Mouse (Mus musculus) midbrain, embryonic 10.5 days (tissue): ENCODE data around the gene Pitpna. TPM values are rescaled to one million over a fixed set of nuclear protein-coding genes. Genes with fewer than 3 reads are reported as not detected.
A peak's percentile ranks its signal among the peaks of the same experiment; 100 is the strongest.

ENCODE experiments used
- DNase-seq: peaks from one replicate; pipeline ENCODE4 v3.0.0-alpha.2; 2017; ENCODE audit warnings: low spot score
- H3K27ac ChIP-seq: fragments of 300-500 bp; sonication (generic); replicated peaks from 2 replicates; pipeline ENCODE4 v1.5.1; 2016; ENCODE audit warnings: mild to moderate bottlenecking
- H3K27me3 ChIP-seq: fragments of 300-500 bp; sonication (generic); 2 replicates; pipeline ENCODE4 v1.6.1; 2016; ENCODE audit warnings: low read depth, mild to moderate bottlenecking; ENCODE audit not compliant: poor library complexity, severe bottlenecking
- H3K36me3 ChIP-seq: fragments of 300-500 bp; sonication (generic); 2 replicates; pipeline ENCODE4 v1.6.1; 2016; ENCODE audit warnings: mild to moderate bottlenecking, moderate library complexity
- H3K4me1 ChIP-seq: fragments of 300-500 bp; sonication (generic); 2 replicates; pipeline ENCODE4 v1.6.1; 2016
- H3K4me3 ChIP-seq: fragments of 300-500 bp; sonication (generic); 2 replicates; pipeline ENCODE4 v1.5.1; 2016; ENCODE audit warnings: mild to moderate bottlenecking, moderate library complexity
- H3K9me3 ChIP-seq: fragments of 300-500 bp; sonication (generic); replicated peaks from 2 replicates; pipeline ENCODE4 v1.6.1; 2016; ENCODE audit warnings: mild to moderate bottlenecking
- WGBS: fragments of 180-500 bp; shearing (Covaris S2); methylation state at CpG from one replicate; pipeline ENCODE4 v1.1.7; 2016; 5-methylcytosine and 5-hydroxymethylcytosine counted together
- polyA plus RNA-seq: library from polyadenylated mRNA; unstranded; fragments of >200 nt; fragmentation: Nextera tagmentation; extraction: Ambion mirVana; gene quantifications from 2 replicates; pipeline ENCODE4 v1.2.1, GENCODE M21; 2016

Pitpna gene
- polyA plus RNA-seq, 1 experiment from 2014 or later = 65.5 TPM

DNA sequence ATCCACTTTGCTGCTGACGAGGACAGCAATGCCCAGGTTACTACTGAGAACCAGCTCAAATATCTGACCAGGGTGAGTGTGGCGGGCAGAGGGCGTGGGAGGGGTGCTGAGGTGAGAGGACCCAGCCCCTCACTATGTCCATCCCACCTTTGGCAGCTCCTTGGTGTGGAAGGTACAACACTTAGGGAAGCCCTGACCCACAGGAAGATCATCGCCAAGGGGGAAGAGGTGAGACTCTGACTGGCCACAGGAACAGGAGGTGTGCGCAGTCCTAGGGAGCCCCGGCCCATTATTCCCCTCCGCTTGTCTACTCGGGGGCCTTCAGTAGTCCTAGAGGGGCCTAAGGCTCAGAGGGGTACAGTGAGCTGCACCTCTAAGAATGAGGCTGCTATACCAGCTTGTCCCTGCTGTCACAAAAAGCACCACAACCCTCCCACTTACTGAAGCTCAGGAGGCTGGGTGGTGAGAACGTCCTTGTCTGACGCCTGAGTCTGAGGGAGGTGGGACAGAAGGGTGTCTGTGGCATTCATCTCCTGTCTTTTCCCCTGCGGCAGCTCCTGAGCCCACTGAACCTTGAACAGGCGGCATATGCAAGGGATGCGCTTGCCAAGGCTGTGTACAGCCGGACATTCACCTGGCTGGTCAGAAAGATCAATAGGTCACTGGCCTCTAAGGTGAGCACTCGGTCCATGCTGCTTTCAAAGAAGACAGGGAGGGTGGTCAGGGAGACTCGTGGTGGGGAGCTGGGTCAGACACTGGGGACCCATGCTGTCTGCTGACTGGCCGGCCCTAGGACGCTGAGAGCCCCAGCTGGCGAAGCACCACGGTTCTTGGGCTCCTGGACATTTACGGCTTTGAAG lies 73.3 kb downstream of the Pitpna start:
- Histone ChIP-seq H3K4me1 (peaks cover 10% of the 10 kb centered on the region), H3K27me3 (peaks cover 24% of the 10 kb centered on the region), H3K27ac (no peak overlapping the region), H3K36me3 (peaks cover 42% of the 10 kb centered on the region), H3K4me3 (no peak overlapping the region), H3K9me3 (no peaks in the 10 kb centered on the region)
- DNase-seq = no peak
- 92% methylated on average over 21 of the region's 21 CpGs for WGBS

DNA sequence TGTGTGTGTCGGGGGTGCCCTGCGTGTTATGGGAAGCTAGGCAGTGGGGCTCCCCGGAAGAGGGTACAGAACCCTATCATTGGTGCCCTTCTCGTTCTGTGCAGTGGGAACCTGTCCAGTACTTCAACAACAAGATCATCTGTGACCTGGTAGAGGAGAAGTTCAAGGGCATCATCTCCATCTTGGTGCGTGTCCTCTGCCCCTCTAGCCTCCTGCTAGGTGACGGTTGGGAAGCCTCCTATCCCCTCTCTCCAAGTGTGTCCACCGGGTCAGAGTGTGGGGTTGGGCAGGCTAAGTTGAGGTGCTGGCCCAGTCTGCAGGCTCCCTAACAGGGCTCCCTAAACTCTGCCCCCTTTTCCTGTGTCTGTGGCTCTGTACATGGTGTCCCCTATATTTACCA lies 74.2 kb downstream of the Pitpna start:
- WGBS = 91% methylated on average over 7 of the region's 7 CpGs
- Histone ChIP-seq H3K4me3 (no peak overlapping the region), H3K4me1 (peaks cover under 1% of the 10 kb centered on the region; the same call in 1 of the 2 replicates), H3K36me3 (peaks cover 47% of the 10 kb centered on the region), H3K27me3 (peaks cover 14% of the 10 kb centered on the region), H3K9me3 (no peaks in the 10 kb centered on the region), H3K27ac (no peak overlapping the region)
- no peak for DNase-seq

DNA sequence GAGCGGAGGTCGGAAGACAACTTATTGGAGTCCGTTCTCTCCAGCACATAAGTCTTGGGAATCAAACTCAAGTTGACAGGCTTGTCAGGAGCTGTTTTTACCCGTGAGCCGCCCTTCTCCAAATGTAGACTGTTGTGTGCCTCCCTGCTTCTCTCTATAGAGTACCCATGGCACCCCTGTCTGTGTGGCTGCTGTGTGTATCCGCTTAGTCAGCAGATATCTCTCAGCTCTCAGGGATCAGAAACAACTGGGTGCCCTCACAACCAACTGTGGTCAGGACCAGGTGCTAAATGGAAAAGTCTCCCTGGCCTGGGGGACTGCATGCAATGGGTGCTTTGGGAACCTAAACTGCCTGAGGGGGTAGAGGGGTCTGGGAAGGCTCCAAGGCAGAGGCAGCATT lies 78.4 kb downstream of the Pitpna start:
- no peak overlapping the region; the same call in 1 of the 2 replicates for H3K27ac ChIP-seq
- H3K9me3 ChIP-seq = no peaks in the 10 kb centered on the region
- H3K4me1 ChIP-seq = no peaks in the 10 kb centered on the region
- H3K36me3 ChIP-seq = peaks cover 57% of the 10 kb centered on the region
- H3K4me3 ChIP-seq = no peak overlapping the region
- WGBS = 95% methylated on average over 6 of the region's 6 CpGs
- DNase-seq = no peak
- no peaks in the 10 kb centered on the region for H3K27me3 ChIP-seq

DNA sequence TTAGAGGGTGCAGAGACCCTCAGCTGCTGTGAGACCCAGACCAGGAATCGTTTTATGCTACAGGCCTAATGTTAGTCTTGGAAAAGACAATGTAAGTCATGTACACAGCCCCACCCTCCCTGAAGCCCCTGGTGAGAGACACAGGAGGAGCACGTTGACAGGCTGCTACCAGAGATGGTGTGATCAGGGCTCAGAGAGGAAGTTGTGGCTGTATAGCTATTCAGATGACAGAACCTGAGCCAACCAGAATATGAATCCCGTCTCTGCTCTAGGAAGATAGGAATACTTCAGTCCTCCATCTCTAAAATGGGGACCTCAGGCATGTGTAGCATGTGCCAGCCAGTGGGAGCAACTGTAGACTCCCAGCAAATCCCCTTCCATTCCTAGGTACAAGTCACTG lies 80.7 kb downstream of the Pitpna start:
- DNase-seq = no peak
- H3K27me3 ChIP-seq = no peaks in the 10 kb centered on the region
- 95% methylated on average over 3 of the region's 3 CpGs for WGBS
- H3K4me3 ChIP-seq = no peak overlapping the region
- H3K4me1 ChIP-seq = no peaks in the 10 kb centered on the region
- H3K36me3 ChIP-seq = peaks cover 62% of the 10 kb centered on the region
- H3K9me3 ChIP-seq = no peaks in the 10 kb centered on the region
- no peak overlapping the region for H3K27ac ChIP-seq

DNA sequence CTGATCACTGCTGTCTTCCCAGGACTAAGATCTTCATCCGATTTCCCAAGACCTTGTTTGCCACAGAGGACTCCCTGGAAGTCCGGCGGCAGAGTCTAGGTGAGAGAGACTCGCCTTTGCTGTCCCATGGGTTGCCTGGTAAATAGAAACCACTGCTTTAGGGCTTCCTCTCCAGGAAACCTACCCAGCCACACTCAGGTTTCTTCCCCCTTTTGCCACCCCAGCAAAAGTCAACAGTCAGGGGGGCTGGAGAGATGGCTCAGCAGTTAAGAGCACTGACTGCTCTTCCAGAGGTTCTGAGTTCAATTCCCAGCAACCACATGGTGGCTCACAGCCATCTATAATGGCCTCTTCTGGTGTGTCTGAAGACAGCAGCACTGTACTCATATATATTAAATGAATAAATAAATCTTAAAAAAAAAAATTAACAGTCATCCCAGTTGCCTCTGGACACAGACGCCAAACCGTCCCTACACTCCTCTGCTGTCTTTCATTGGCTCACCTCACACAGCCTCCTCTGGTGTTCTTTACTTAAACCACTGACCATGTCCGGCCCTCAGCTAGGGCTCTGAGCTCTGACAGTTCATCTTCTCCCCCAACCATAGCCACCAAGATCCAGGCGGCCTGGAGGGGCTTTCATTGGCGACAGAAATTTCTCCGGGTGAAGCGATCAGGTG lies 81.4 kb downstream of the Pitpna start:
- peaks cover 63% of the 10 kb centered on the region for H3K36me3 ChIP-seq
- 92% methylated on average over 11 of the region's 11 CpGs for WGBS

DNA sequence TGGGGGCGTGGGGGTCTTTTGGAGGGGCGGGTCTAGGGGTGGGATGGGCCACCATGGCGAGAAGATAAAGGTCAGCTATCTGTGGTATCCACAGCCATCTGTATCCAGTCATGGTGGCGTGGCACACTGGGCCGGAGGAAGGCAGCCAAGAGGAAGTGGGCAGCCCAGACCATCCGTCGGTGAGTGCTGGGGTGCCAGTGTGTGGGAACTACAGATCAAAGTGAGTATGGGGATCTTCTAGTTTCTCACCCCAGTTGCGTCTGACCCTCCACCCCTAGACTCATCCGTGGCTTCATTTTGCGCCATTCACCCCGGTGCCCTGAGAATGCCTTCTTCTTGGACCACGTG lies 81.9 kb downstream of the Pitpna start:
- Histone ChIP-seq H3K27me3 (no peaks in the 10 kb centered on the region), H3K27ac (no peak overlapping the region), H3K9me3 (no peaks in the 10 kb centered on the region), H3K4me1 (no peaks in the 10 kb centered on the region), H3K4me3 (no peak overlapping the region), H3K36me3 (peaks cover 63% of the 10 kb centered on the region)
- DNase-seq = no peak
- 93% methylated on average over 12 of the region's 12 CpGs for WGBS

More for the DNA sequence above, 81.4 kb downstream of the Pitpna start:
- no peaks in the 10 kb centered on the region for H3K4me1 ChIP-seq
- H3K27ac ChIP-seq = no peak overlapping the region
- H3K9me3 ChIP-seq = no peaks in the 10 kb centered on the region
- no peak for DNase-seq
- no peaks in the 10 kb centered on the region for H3K27me3 ChIP-seq
- no peak overlapping the region for H3K4me3 ChIP-seq

DNA sequence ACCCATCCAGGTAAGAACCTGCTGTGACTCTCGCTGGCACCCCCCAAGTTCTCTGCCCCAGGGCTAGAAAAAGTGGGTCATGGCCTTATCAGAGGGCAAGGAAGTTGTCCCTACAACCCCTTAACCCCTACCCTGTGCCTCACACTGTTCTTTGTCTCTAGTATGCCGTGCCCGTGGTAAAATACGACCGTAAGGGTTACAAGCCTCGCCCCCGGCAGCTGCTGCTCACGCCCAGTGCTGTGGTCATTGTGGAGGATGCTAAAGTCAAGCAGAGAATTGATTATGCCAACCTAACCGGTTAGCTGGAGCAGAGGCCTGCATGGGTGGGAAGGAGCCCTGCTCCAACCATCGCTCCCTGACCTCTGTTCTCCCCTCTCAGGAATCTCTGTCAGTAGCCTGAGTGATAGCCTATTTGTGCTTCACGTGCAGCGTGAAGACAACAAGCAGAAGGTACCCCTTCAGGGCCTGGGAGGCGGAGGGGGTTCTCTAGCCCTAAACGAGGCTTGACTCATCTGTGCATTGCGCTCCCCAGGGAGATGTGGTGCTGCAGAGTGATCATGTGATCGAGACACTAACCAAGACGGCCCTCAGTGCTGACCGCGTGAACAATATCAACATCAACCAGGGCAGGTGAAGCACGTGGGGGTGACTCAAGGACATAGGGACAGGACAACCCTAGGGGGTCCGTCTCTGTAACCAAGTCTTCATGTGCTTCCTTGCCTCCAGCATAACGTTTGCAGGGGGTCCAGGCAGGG lies 83.7 kb downstream of the Pitpna start:
- H3K36me3 ChIP-seq = peaks cover 47% of the 10 kb centered on the region
- H3K27ac ChIP-seq = no peak overlapping the region
- no peak for DNase-seq
- no peak overlapping the region for H3K4me3 ChIP-seq
- H3K4me1 ChIP-seq = no peaks in the 10 kb centered on the region
- H3K27me3 ChIP-seq = no peaks in the 10 kb centered on the region
- H3K9me3 ChIP-seq = no peaks in the 10 kb centered on the region
- WGBS = 92% methylated on average over 22 of the region's 22 CpGs

DNA sequence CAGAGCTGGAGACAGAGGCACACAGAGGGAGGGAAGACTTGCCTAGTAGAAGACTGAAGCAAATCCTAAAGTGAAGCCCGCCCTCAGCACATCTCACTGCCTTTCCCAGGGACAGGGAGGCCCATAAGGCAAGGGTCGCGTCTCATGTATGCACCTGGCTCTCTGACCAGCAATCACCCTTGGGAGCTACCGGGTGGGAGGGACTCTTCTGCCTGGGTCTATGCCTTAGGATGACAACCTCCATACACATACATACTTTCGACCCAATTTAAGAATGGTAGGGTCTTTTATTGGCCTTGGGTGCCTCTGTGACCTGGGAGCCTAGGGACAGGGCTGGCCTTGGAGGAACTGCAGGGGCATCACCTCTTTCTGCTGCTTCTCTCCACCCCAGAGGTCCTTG lies 85.5 kb downstream of the Pitpna start:
- Histone ChIP-seq H3K4me3 (no peak overlapping the region), H3K27ac (no peak overlapping the region), H3K27me3 (no peaks in the 10 kb centered on the region), H3K36me3 (peaks cover 44% of the 10 kb centered on the region), H3K4me1 (peaks cover under 1% of the 10 kb centered on the region), H3K9me3 (no peaks in the 10 kb centered on the region)
- DNase-seq = no peak
- WGBS = 91% methylated on average over 5 of the region's 5 CpGs

DNA sequence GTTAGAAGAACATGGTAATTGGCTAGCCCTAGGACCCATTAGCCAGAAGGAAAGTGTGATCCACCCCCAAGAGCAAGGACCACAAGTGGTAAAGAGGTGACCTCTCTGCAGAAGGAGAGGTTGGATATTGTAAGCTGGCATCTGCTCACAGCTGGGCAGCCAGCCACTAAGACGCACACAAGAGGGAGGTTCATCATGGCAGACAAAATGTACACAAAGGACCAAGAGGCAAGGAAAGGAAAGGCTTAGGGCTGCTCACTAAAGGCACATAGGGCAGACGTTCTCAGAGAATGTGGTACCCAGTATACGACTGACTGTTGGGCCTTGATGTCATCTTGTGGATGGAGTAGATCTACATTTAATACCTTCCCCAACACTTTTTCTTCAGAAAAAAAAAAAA lies 87.0 kb downstream of the Pitpna start:
- H3K4me3 ChIP-seq = no peak overlapping the region
- peaks cover 31% of the 10 kb centered on the region for H3K36me3 ChIP-seq
- H3K27ac ChIP-seq = no peak overlapping the region
- H3K27me3 ChIP-seq = no peaks in the 10 kb centered on the region
- peaks cover 5% of the 10 kb centered on the region for H3K4me1 ChIP-seq
- WGBS = 82% methylated on average over 3 of the region's 3 CpGs
- H3K9me3 ChIP-seq = no peaks in the 10 kb centered on the region
- DNase-seq = no peak

DNA sequence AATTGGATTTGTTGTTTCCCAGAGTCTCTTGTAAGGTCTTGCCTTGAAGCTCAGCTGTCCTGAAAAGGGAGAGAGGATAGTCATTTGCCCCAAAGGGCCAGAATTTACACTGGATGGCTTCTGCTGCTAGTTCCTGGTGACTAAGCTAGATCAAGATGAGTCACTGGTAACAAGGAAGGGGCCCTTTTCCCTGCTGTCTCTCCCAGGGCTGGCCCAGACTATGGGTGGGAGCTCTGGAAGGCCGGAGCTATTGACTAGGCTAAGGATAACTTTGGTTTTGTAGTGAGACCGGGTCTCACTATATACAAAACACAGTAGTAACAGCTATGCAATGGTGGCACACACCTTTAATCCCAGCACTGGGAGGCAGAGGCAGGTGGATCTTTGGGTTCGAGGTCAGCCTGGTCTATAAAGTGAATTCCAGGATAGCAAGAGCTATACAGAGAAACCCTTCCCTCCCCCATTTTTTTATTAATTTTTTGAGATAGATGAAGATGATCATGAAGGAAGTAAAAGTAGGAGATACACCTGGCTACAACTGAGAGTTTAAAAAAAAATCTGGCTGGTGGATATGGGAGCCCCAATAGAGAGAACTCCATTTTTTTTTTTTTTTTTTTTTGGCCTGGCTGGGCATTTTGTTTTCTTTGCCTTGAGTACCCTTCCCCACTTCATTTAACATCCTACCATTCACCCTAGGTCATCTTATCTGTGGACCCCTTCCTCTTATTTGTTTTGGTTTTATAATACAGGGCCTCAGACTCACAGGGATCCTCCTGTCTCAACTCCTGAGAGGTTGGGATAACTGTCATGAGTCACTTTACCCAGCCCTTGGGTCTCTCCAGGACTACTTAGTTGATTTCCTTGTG lies 90.2 kb downstream of the Pitpna start:
- Histone ChIP-seq H3K27me3 (no peaks in the 10 kb centered on the region), H3K4me1 (peaks cover 22% of the 10 kb centered on the region), H3K4me3 (peak overlapping the region; percentile 96), H3K36me3 (peaks cover 20% of the 10 kb centered on the region), H3K27ac (no peak overlapping the region), H3K9me3 (no peaks in the 10 kb centered on the region)
- 91% methylated on average over 3 of the region's 3 CpGs for WGBS
- no peak for DNase-seq
